Mouse (Mus musculus) stomach, embryonic 15.5 days (tissue): ENCODE results near the gene Ywhaq. TPM values are rescaled to one million over a fixed set of nuclear protein-coding genes. Genes with fewer than 3 reads are reported as not detected.

ENCODE experiments used
- ATAC-seq: fragments of 200-750 bp; cut with Nextera tagmentation; 2 replicates; pipeline ENCODE4 v1.8.0; 2017; ENCODE audit warnings: low read depth, moderate number of reproducible peaks, moderate TSS enrichment; ENCODE audit not compliant: insufficient read depth, low FRiP score
- H3K27ac ChIP-seq: fragments of 300-500 bp; sonication (generic); 2 replicates; pipeline ENCODE4 v1.5.1; 2015; ENCODE audit warnings: mild to moderate bottlenecking, inconsistent platforms
- H3K27me3 ChIP-seq: fragments of 300-500 bp; sonication (generic); replicated peaks from 2 replicates; pipeline ENCODE4 v1.6.1; 2015; ENCODE audit warnings: inconsistent platforms
- H3K36me3 ChIP-seq: fragments of 300-500 bp; sonication (generic); 2 replicates; pipeline ENCODE4 v1.6.1; 2015; ENCODE audit warnings: inconsistent platforms
- H3K4me1 ChIP-seq: fragments of 300-500 bp; sonication (generic); 2 replicates; pipeline ENCODE4 v1.6.1; 2015; ENCODE audit warnings: inconsistent platforms
- H3K4me2 ChIP-seq: fragments of 300-500 bp; sonication (generic); 2 replicates; pipeline ENCODE4 v1.6.1; 2015; ENCODE audit warnings: mild to moderate bottlenecking, inconsistent platforms
- H3K4me3 ChIP-seq: fragments of 300-500 bp; sonication (generic); replicated peaks from 2 replicates; pipeline ENCODE4 v1.5.1; 2015; ENCODE audit warnings: inconsistent platforms
- H3K9ac ChIP-seq: fragments of 300-500 bp; sonication (generic); 2 replicates; pipeline ENCODE4 v1.6.1; 2015; ENCODE audit warnings: inconsistent platforms
- H3K9me3 ChIP-seq: fragments of 300-500 bp; sonication (generic); 2 replicates; pipeline ENCODE4 v1.6.1; 2016; ENCODE audit warnings: inconsistent platforms
- WGBS: fragments of 180-500 bp; shearing (Covaris S2); methylation state at CpG from one replicate; pipeline ENCODE4 v1.1.7; 2015; 5-methylcytosine and 5-hydroxymethylcytosine counted together
- polyA plus RNA-seq: library from polyadenylated mRNA; unstranded; fragments of >200 nt; fragmentation: Nextera tagmentation; extraction: Ambion mirVana; gene quantifications from 2 replicates; pipeline ENCODE4 v1.2.1, GENCODE M21; 2015

Ywhaq gene
- polyA plus RNA-seq, 1 experiment from 2014 or later = 592 TPM

DNA sequence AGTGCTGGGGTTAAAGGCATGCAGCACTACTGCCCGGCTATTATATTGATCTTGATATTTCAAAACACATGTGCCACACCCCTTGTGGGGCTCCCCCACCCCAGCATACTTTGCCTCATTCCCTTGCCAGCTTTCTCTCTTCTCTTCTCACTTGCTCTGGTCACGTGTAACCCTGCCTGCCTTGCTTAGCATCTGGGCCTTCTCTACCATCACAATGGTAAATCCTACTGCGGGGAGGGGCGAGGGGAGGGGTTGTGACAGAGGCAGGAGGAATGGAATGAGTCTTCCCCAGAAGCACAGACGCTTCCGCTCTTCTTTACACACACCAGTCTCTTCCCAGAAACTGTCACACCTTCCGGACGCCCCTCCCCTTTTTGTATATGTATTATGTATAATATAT is 14.5 kb upstream of the Ywhaq start:
- H3K36me3 ChIP-seq = no peaks in the 10 kb centered on the region
- H3K9ac ChIP-seq = no peak overlapping the region
- H3K27me3 ChIP-seq = no peaks in the 10 kb centered on the region
- H3K27ac ChIP-seq = no peak overlapping the region
- no peak overlapping the region for H3K4me3 ChIP-seq
- no peak overlapping the region for H3K4me2 ChIP-seq
- 61% methylated on average over 8 of the region's 8 CpGs for WGBS
- no peak for ATAC-seq
- H3K4me1 ChIP-seq = no peaks in the 10 kb centered on the region
- no peaks in the 10 kb centered on the region for H3K9me3 ChIP-seq

DNA sequence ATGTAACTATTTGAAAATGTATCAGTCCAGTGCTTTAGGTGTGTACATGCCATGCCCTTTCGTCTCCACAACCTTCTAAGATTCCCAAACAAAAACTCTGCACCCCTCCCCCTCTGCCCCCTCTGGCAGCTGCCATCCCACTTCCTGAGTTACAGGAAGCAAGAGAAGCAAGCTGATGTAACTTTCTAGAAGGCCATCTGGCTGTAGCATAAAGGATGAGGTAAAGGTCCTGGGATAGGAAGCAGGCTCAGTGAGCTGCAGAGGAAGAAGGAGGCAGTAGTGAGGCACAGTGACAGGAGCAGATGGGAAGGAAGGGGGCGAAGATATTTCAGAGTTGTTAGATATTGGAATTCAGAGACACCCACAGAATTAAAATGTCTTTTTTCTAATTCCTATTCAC is 13.6 kb upstream of the Ywhaq start:
- WGBS = 41% methylated on average over 2 of the region's 2 CpGs
- no peak overlapping the region for H3K4me3 ChIP-seq
- no peaks in the 10 kb centered on the region for H3K9me3 ChIP-seq
- H3K4me1 ChIP-seq = peaks cover under 1% of the 10 kb centered on the region; the same call in 1 of the 2 replicates
- H3K9ac ChIP-seq = no peak overlapping the region
- H3K27ac ChIP-seq = no peak overlapping the region
- no peaks in the 10 kb centered on the region for H3K36me3 ChIP-seq
- H3K4me2 ChIP-seq = no peak overlapping the region
- H3K27me3 ChIP-seq = no peaks in the 10 kb centered on the region
- no peak for ATAC-seq

DNA sequence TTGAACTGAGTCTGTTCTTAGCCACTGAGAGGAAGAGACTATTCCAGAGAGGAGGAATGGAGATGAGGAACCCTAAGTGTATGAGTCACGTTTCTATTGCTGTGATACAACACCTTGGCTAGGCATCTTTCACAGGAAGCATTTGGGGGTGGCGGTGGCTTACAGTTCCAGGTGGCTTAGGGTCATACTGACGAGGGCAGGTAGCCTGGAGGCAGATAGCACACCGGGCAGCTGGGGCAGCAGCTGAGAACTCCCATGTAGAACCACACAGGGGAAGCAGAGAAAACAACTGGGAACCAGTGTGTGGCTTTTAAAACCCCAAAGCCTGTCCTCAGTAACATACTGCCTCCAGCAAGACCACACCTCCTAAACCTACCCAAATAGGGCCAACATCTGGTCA is 12.7 kb upstream of the Ywhaq start:
- Histone ChIP-seq H3K4me1 (peaks cover 7% of the 10 kb centered on the region), H3K9me3 (no peaks in the 10 kb centered on the region), H3K27me3 (no peaks in the 10 kb centered on the region), H3K4me2 (no peak overlapping the region), H3K27ac (no peak overlapping the region), H3K4me3 (no peak overlapping the region), H3K9ac (no peak overlapping the region), H3K36me3 (no peaks in the 10 kb centered on the region)
- no peak for ATAC-seq
- WGBS = 72% methylated on average over 4 of the region's 4 CpGs

DNA sequence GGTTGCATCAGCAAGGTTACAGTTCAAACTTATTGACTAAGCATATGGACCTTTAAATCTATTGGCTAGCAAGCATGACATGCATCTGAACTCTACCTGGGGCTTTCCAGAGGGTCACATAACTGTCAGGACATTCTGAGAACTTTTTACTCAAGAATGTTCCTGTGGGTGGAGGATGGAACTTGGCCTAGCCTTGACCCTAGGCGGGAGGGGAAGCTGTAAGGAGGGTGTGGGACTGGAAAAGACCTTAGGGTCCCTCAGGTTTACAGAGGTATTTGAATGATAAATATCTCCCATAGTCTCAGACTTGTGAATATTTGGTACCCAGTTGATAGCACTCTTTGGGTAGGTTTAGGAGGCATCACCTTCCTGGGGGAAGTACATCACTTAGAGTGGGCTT is 11.6 kb upstream of the Ywhaq start:
- no peak overlapping the region for H3K9ac ChIP-seq
- H3K4me1 ChIP-seq = peaks cover 7% of the 10 kb centered on the region
- H3K9me3 ChIP-seq = no peaks in the 10 kb centered on the region
- no peak for ATAC-seq
- no peak overlapping the region for H3K4me2 ChIP-seq
- no peak overlapping the region for H3K27ac ChIP-seq
- 76% methylated on average over 1 of the region's 1 CpGs for WGBS
- no peaks in the 10 kb centered on the region for H3K27me3 ChIP-seq
- no peaks in the 10 kb centered on the region for H3K36me3 ChIP-seq
- H3K4me3 ChIP-seq = no peak overlapping the region

DNA sequence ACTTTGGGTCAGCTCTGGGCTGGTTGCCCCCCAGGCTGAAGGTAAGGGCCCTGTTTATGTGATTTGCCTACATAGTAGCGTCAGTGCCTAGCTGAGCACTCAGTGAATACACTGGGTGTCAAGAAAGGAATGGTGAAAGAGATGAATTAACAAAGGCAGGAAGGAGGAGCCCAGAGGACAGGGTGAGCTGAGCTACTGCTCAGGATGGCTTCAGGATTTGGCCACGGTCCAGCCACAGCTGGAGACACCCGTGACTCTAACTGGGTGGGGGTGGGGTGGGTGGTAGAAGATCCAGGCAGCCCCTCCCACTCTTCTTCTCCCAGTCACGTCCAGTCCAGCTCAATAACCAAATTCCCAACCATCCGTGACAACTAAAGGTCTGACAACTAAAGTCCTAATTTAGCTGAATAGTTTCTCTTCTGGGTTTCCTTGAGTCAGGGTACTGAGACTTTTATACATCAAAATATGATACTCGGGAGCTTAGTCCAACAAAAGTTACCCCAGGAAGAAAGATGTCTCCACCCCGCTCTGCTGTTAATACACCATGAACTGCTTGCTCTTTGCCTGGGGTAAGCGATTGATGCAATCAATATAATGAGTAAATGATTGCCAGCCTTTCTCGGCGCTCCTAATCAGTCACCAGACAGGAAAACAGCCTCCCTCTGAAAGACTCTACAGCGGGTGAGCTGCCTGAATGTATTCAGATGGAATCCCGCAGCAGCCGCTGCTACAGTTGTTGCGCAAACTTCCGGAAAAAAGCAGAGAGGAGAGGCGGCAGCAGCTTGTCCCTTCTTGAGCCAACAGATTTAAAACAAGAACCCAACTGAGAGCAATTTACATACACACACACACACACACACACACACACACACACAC is 8.9 kb upstream of the Ywhaq start:
- Histone ChIP-seq H3K4me1 (peaks cover 7% of the 10 kb centered on the region), H3K27me3 (no peaks in the 10 kb centered on the region), H3K9ac (no peak overlapping the region; the same call in 1 of the 2 replicates), H3K9me3 (no peaks in the 10 kb centered on the region), H3K27ac (peak overlapping the region; percentile 92), H3K4me3 (peak overlapping the region; percentile 29), H3K4me2 (peak overlapping the region; percentile 58), H3K36me3 (no peaks in the 10 kb centered on the region)
- ATAC-seq = peak; percentile 82
- WGBS = 7% methylated on average over 16 of the region's 16 CpGs

DNA sequence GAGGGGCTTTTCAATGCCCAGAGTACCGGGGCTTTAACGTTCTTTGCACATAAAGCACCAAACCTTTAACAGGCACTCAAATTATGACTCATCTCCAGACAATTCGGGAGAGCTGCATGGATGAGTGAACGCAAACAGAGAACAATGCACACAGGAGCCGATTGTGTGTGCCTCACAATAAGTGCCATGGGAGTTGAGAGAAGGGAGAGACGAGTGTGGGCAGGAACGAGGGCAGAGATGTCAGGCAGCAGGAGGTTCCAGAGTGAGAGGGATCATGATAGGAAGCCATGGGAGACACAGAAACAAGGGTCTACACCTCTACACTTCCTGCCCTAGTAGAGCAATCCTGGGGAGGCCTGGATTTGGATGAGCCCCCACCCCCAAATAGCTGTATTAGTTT is 7.2 kb upstream of the Ywhaq start:
- peaks cover 7% of the 10 kb centered on the region for H3K4me1 ChIP-seq
- 51% methylated on average over 7 of the region's 7 CpGs for WGBS
- no peaks in the 10 kb centered on the region for H3K36me3 ChIP-seq
- ATAC-seq = no peak
- no peak overlapping the region for H3K27ac ChIP-seq
- H3K4me3 ChIP-seq = no peak overlapping the region
- no peak overlapping the region for H3K9ac ChIP-seq
- no peak overlapping the region for H3K4me2 ChIP-seq
- H3K9me3 ChIP-seq = no peaks in the 10 kb centered on the region
- no peaks in the 10 kb centered on the region for H3K27me3 ChIP-seq

DNA sequence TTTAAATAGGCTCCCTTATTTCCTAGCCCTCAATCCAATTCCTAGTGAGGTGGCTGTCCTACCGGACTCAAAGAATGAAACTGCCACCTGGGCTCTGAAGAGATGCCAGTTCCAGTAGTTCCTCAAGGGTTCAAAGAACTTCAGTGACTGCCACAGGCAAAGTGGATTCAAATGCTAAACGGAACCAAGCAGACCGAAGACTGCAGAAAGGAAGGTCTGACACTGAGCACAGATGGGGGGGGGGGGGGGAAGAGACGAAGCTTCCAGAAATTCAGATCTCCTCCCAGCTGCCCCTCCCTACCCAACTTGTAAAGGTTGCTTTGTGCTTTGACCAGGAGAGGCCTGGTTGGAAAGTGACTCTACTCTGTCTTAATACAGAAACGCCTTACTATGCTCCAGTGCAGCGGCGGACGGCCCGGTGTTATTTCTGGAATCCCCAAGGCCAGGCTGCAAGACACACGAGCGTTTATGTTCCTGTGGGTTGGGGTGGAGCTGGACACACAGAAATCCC is 1.2 kb upstream of the Ywhaq start:
- Histone ChIP-seq H3K9ac (peak overlapping the region; percentile 35; the same call in 1 of the 2 replicates), H3K4me2 (peak overlapping the region; percentile 76), H3K4me3 (peak overlapping the region; percentile 84), H3K4me1 (peaks cover 15% of the 10 kb centered on the region; the same call in 1 of the 2 replicates), H3K36me3 (no peaks in the 10 kb centered on the region), H3K27me3 (no peaks in the 10 kb centered on the region), H3K27ac (peak overlapping the region; percentile 79; the same call in 1 of the 2 replicates), H3K9me3 (no peaks in the 10 kb centered on the region)
- no peak for ATAC-seq
- WGBS = 54% methylated on average over 10 of the region's 11 CpGs

DNA sequence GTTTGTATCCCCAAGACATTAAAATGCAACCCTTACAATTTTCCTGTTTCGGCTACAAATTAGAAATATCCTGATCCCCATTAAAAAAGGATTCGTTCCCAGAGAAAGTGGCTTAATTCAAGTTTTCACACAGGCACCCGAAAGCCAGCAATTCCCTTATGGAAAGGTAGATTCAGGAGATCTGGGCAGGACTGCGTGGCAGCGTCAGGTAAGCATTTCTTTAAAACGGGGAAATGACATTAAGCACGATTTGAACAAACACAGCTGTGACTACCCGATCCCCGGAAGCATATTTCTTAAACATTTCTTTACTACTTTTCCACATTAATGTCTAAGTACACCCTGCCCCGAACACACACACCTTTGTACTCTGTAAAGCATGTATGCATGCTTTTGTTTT is 646 bp upstream of the Ywhaq start:
- Histone ChIP-seq H3K27me3 (no peaks in the 10 kb centered on the region), H3K27ac (peak overlapping the region; percentile 79), H3K4me1 (peaks cover 15% of the 10 kb centered on the region; the same call in 1 of the 2 replicates), H3K4me2 (peak overlapping the region; percentile 76), H3K9ac (peak overlapping the region; percentile 35; the same call in 1 of the 2 replicates), H3K4me3 (peak overlapping the region; percentile 84), H3K36me3 (peaks cover 5% of the 10 kb centered on the region; the same call in 1 of the 2 replicates), H3K9me3 (no peaks in the 10 kb centered on the region)
- WGBS = 3% methylated on average over 10 of the region's 10 CpGs
- no peak for ATAC-seq

DNA sequence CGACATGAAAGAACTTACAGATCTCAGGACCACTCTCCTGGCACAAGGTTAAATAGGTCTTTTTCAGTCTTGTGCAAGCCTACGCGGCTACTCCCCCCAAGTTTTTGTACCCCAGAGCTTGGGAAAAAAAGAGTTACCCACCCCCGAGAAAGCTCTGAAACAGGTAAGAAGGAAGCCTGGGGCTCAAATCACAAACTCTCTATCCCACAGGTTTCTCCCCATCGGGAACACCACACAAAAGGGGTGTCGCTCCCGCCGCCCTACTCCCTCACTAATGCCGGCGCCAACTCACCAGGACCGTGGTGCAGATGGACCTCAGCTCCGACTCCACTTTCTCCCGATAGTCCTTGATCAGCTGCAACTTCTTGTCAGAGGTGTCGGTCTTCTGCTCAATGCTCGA is 931 bp downstream of the Ywhaq start:
- H3K4me2 ChIP-seq = peak overlapping the region; percentile 69
- peaks cover 15% of the 10 kb centered on the region; the same call in 1 of the 2 replicates for H3K4me1 ChIP-seq
- no peaks in the 10 kb centered on the region for H3K27me3 ChIP-seq
- H3K9me3 ChIP-seq = no peaks in the 10 kb centered on the region
- H3K4me3 ChIP-seq = peak overlapping the region; percentile 84
- no peak for ATAC-seq
- H3K27ac ChIP-seq = peak overlapping the region; percentile 51; the same call in 1 of the 2 replicates
- peaks cover 19% of the 10 kb centered on the region for H3K36me3 ChIP-seq
- peak overlapping the region; percentile 83 for H3K9ac ChIP-seq
- 1% methylated on average over 14 of the region's 15 CpGs for WGBS

DNA sequence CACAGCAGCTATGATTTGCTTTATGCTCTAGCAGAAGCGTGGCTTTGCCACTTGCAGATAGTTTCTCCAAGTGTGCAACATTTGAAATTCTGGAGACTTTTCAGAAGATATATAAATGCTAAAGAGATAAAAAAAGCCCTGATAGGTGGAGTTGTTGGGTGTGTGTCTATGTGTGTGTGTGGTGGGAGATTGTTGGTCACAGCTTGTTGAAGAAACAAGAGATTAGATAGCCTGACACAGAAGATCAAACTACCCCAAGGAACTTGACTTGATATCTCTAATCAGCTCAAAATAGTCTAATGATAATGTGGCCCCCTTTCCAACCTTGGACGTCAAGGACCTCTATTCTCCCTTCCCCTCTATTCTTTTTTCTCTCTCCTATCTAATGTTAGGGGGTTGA is 6.8 kb downstream of the Ywhaq start:
- Histone ChIP-seq H3K27ac (no peak overlapping the region), H3K36me3 (peaks cover 42% of the 10 kb centered on the region), H3K9ac (no peak overlapping the region), H3K4me2 (no peak overlapping the region), H3K4me3 (no peak overlapping the region), H3K27me3 (no peaks in the 10 kb centered on the region), H3K9me3 (no peaks in the 10 kb centered on the region), H3K4me1 (0 out of 2 replicates have a peak, but pooled peaks cover 4% of the 10 kb centered on the region)
- whole genome bisulfite sequencing = 88% methylated on average over 2 of the region's 2 CpGs
- peak; percentile 18; the same call in 1 of the 2 replicates for ATAC-seq

DNA sequence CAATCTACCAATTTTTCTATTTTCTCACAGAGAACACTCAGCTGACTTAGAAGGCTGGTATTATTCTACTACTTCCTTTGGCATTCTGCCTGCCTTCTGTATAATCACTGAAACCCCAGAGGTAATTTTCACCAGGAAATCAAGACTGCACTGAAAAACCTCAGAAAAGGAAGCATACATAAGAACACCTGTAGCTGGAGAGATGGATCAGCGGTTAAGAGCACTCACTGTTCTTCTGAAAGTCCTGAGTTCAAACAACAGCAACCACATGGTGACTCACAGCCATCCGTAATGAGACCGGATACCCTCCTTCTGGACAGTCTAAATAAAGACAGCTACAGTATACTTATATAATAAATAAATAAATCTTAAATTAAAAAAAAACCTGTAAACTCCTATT is 7.8 kb downstream of the Ywhaq start:
- Histone ChIP-seq H3K27ac (no peak overlapping the region), H3K4me3 (no peak overlapping the region), H3K27me3 (no peaks in the 10 kb centered on the region), H3K36me3 (peaks cover 42% of the 10 kb centered on the region), H3K4me1 (no peaks in the 10 kb centered on the region), H3K4me2 (no peak overlapping the region), H3K9me3 (no peaks in the 10 kb centered on the region), H3K9ac (no peak overlapping the region)
- 94% methylated on average over 3 of the region's 3 CpGs for WGBS
- ATAC-seq = no peak

DNA sequence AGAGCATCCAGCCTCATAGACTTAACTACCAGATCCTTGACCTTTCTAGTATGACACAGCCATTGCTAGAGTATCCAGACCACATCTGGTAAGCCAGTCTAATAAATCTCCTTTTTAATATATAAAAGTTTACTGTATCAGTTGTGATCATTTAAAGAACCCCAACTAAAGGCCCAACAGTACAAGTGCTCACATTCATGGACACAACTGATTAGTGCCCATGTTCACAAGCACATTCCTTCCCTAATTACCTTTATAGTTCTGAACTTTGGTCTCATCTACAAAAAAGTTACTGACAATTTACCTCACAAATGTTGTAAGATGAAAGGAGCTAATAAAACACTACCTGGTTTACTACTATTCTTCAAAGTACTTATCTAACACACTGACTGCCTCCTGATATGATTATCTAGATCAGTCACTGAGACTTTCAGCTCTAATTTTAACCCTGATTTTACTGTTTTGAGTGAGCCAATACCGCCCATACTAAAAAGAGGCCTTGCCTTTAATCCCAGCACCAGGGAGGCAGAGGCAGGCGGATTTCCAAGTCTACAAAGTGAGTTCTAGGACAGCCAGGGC is 8.6 kb downstream of the Ywhaq start:
- ATAC-seq = no peak
- Histone ChIP-seq H3K27ac (no peak overlapping the region), H3K4me2 (no peak overlapping the region), H3K9ac (no peak overlapping the region), H3K4me3 (no peak overlapping the region), H3K4me1 (no peaks in the 10 kb centered on the region), H3K9me3 (no peaks in the 10 kb centered on the region), H3K27me3 (no peaks in the 10 kb centered on the region), H3K36me3 (peaks cover 42% of the 10 kb centered on the region)
- WGBS = 92% methylated on average over 2 of the region's 2 CpGs
